Mouse (Mus musculus) right cerebral cortex, postnatal 36 days (tissue): ENCODE measurements at regions not wholly inside any gene's neighbourhood (a gene's known extent, or its start where the extent isn't known, plus 50 kb on each side); places are given as distances from the start of the nearest gene placed in this dataset.
"Not testable (repeated sequence)": the region's sequence is repeated elsewhere in the genome, so short reads cannot be mapped to it uniquely, and the experiment has no call there.

ENCODE experiments used
- DNase-seq, 2 experiments: peaks; one replicate each; pipeline ENCODE4 v3.0.0; 2022; ENCODE audit warnings: low spot score in 2 of 2, mixed read lengths in 1 of 2

- DNase-seq: no peak
These were observed 350.9 kb downstream of the Plekhb2 start for GRCm38 (mm10) chr1:35200656-35201055.

- DNase-seq: no peak
These were observed 351.5 kb downstream of the Plekhb2 start for GRCm38 (mm10) chr1:35201083-35201879.

- DNase-seq: no peak
These were observed 352.1 kb downstream of the Plekhb2 start for GRCm38 (mm10) chr1:35201880-35202220.

- peak; percentile 83 to 84 for DNase-seq
These were observed 352.8 kb downstream of the Plekhb2 start for GRCm38 (mm10) chr1:35202551-35202950.

- no peak for DNase-seq
These were observed 357.2 kb downstream of the Plekhb2 start for GRCm38 (mm10) chr1:35206834-35207529.

GRCm38 (mm10) chr1:35212111-35212891 is 362.5 kb downstream of the Plekhb2 start:
- no peak for DNase-seq

GRCm38 (mm10) chr1:35213875-35214274 is 364.1 kb downstream of the Plekhb2 start:
- DNase-seq: no peak

- DNase-seq: no peak
These were observed 366.6 kb downstream of the Plekhb2 start for GRCm38 (mm10) chr1:35216411-35216810.

GRCm38 (mm10) chr1:35220215-35220614 is 370.4 kb downstream of the Plekhb2 start:
- DNase-seq: not testable (repeated sequence)

- DNase-seq: no peak
These were observed 371.0 kb downstream of the Plekhb2 start for GRCm38 (mm10) chr1:35220751-35221150.

GRCm38 (mm10) chr1:35232592-35232991 is 382.8 kb downstream of the Plekhb2 start:
- DNase-seq: no peak

- DNase-seq: no peak
These were observed 388.4 kb downstream of the Plekhb2 start for GRCm38 (mm10) chr1:35238139-35238538.

GRCm38 (mm10) chr1:35242849-35243248 is 393.1 kb downstream of the Plekhb2 start:
- DNase-seq: no peak

- DNase-seq: no peak
These were observed 393.6 kb downstream of the Plekhb2 start for GRCm38 (mm10) chr1:35243339-35243738.

GRCm38 (mm10) chr1:35265125-35265524 is 415.3 kb downstream of the Plekhb2 start:
- no peak for DNase-seq

GRCm38 (mm10) chr1:35266626-35267025 is 416.9 kb downstream of the Plekhb2 start:
- DNase-seq: no peak

GRCm38 (mm10) chr1:35267883-35268282 is 418.1 kb downstream of the Plekhb2 start:
- no peak for DNase-seq

- no peak for DNase-seq
These were observed 425.2 kb downstream of the Plekhb2 start for GRCm38 (mm10) chr1:35274978-35275377.
